Mouse (Mus musculus) liver, embryonic 14.5 days (tissue): Measurements from ENCODE around the gene Pdxk. TPM values are rescaled to one million over a fixed set of nuclear protein-coding genes. Genes with fewer than 3 reads are reported as not detected.

Experiments used
- ATAC-seq: fragments of 200-750 bp; cut with Nextera tagmentation; 2 replicates; pipeline ENCODE4 v1.8.0; 2017; ENCODE audit warnings: moderate number of reproducible peaks, mild to moderate bottlenecking, moderate library complexity; ENCODE audit not compliant: insufficient read depth
- DNase-seq, 3 experiments: peaks; one replicate each; pipeline ENCODE4 v3.0.0-alpha.2; 2012 to 2013; ENCODE audit warnings: low read depth in 3 of 3, low spot score in 3 of 3
- H3K27ac ChIP-seq: fragments of 300-500 bp; sonication (generic); 2 replicates; pipeline ENCODE4 v1.5.1; 2014; ENCODE audit warnings: moderate library complexity, mild to moderate bottlenecking, control low read depth, inconsistent platforms
- H3K27me3 ChIP-seq: fragments of 300-500 bp; sonication (generic); 2 replicates; pipeline ENCODE4 v1.6.1; 2014; ENCODE audit warnings: mild to moderate bottlenecking, low read length, moderate library complexity; ENCODE audit not compliant: control insufficient read depth, insufficient read depth
- H3K36me3 ChIP-seq: fragments of 300-500 bp; sonication (generic); replicated peaks from 2 replicates; pipeline ENCODE4 v1.6.1; 2014; ENCODE audit warnings: low read depth; ENCODE audit not compliant: control insufficient read depth, insufficient read depth
- H3K4me1 ChIP-seq, 2 experiments: fragments of 200-500 bp in 1 of 2; fragments of 300-500 bp in 1 of 2; sonication (generic) in 1 of 2; replicated peaks; 2 replicates each; pipeline ENCODE4 v1.6.1; 2012 to 2014; ENCODE audit warnings: antibody characterized with exemption in 1 of 2, inconsistent platforms in 1 of 2, low read length in 1 of 2; ENCODE audit not compliant: control insufficient read depth in 2 of 2, insufficient read depth in 2 of 2
- H3K4me2 ChIP-seq: fragments of 300-500 bp; sonication (generic); 2 replicates; pipeline ENCODE4 v1.6.1; 2014; ENCODE audit warnings: low read depth, mild to moderate bottlenecking, control low read depth, moderate library complexity
- H3K4me3 ChIP-seq, 2 experiments: fragments of 200-500 bp in 1 of 2; fragments of 300-500 bp in 1 of 2; sonication (generic) in 1 of 2; 2 replicates each; pipeline ENCODE4 v1.5.1; 2012 to 2014; ENCODE audit warnings: low read depth in 2 of 2, low read length in 2 of 2, mild to moderate bottlenecking in 2 of 2, control low read depth in 1 of 2, inconsistent platforms in 1 of 2, moderate library complexity in 1 of 2; ENCODE audit not compliant: insufficient read depth in 1 of 2
- H3K9ac ChIP-seq: fragments of 300-500 bp; sonication (generic); replicated peaks from 2 replicates; pipeline ENCODE4 v1.6.1; 2014; ENCODE audit warnings: mild to moderate bottlenecking, control low read depth, moderate library complexity
- H3K9me3 ChIP-seq: fragments of 300-500 bp; sonication (generic); 2 replicates; pipeline ENCODE4 v1.6.1; 2016; ENCODE audit warnings: low read length, mixed read lengths; ENCODE audit not compliant: control insufficient read depth
- CTCF ChIP-seq: IDR thresholded peaks from 2 replicates; pipeline ENCODE4 v1.5.1; 2016; ENCODE audit warnings: antibody characterized with exemption, low read depth, control low read depth
- EP300 ChIP-seq: IDR thresholded peaks from 2 replicates; pipeline ENCODE4 v1.6.1; 2016; ENCODE audit warnings: antibody characterized with exemption, low read depth
- WGBS: fragments of 180-500 bp; shearing (Covaris S2); extraction: QIAGEN DNeasy Blood & Tissue Kit; methylation state at CpG from one replicate; pipeline ENCODE4 v1.1.7; 2014; ENCODE audit not compliant: insufficient replicate concordance; 5-methylcytosine and 5-hydroxymethylcytosine counted together
- polyA plus RNA-seq, 2 experiments: library from polyadenylated mRNA; depleted of rRNA in 1 of 2; stranded (reverse) in 1 of 2; unstranded in 1 of 2; fragments of >200 nt; fragmentation: Nextera tagmentation in 1 of 2; extraction: Ambion mirVana in 1 of 2; gene quantifications; 2 replicates each; pipeline versions ENCODE4 v1.2.1 to v1.2.3; 2012 to 2014

The Pdxk gene
- polyA plus RNA-seq, 2 experiments: 2.9 to 3.3 TPM

GRCm38 (mm10) chr10:78429180-78429579 lies 35.6 kb downstream of the Pdxk start:
- H3K4me1 ChIP-seq: peaks cover 0 to 8% of the 10 kb centered on the region in 2 experiments; a peak in 2 of 4 replicates
- H3K9ac ChIP-seq: no peak overlapping the region
- H3K36me3 ChIP-seq: no peaks in the 10 kb centered on the region
- no peak overlapping the region for H3K4me2 ChIP-seq
- H3K9me3 ChIP-seq: no peaks in the 10 kb centered on the region
- no peak for DNase-seq
- no peak for TF ChIP-seq CTCF
- 69% methylated on average over 5 of the region's 5 CpGs for WGBS
- no peak overlapping the region for H3K27ac ChIP-seq
- H3K27me3 ChIP-seq: no peaks in the 10 kb centered on the region
- no peak overlapping the region for H3K4me3 ChIP-seq
- ATAC-seq: no peak

- no peak for DNase-seq
- WGBS: 83% methylated on average over 11 of the region's 11 CpGs
- H3K4me1 ChIP-seq: peaks cover 0 to 8% of the 10 kb centered on the region in 2 experiments; a peak in 2 of 4 replicates
- H3K9ac ChIP-seq: no peak overlapping the region
- no peaks in the 10 kb centered on the region for H3K36me3 ChIP-seq
- ATAC-seq: no peak
- H3K4me3 ChIP-seq: no peak overlapping the region
- H3K9me3 ChIP-seq: no peaks in the 10 kb centered on the region
- H3K4me2 ChIP-seq: no peak overlapping the region
- no peak for TF ChIP-seq EP300
- TF ChIP-seq CTCF: no peak
- no peak overlapping the region for H3K27ac ChIP-seq
- H3K27me3 ChIP-seq: no peaks in the 10 kb centered on the region
Observed at GRCm38 (mm10) chr10:78428070-78428469, 36.7 kb downstream of the Pdxk start.

GRCm38 (mm10) chr10:78426117-78426735 lies 38.5 kb downstream of the Pdxk start:
- Histone ChIP-seq H3K9me3 (no peaks in the 10 kb centered on the region), H3K4me3 (peak overlapping the region; percentile 68 to 74), H3K4me1 (peaks cover 0 to 8% of the 10 kb centered on the region in 2 experiments; a peak in 2 of 4 replicates), H3K27me3 (no peaks in the 10 kb centered on the region), H3K36me3 (no peaks in the 10 kb centered on the region), H3K4me2 (peak overlapping the region; percentile 86), H3K9ac (peak overlapping the region; percentile 77), H3K27ac (no peak overlapping the region)
- ATAC-seq: 0 out of 2 replicates have a peak, but pooled peaks have one; percentile 1
- WGBS: 30% methylated on average over 6 of the region's 6 CpGs
- no peak for DNase-seq
- TF ChIP-seq EP300 (no peak), CTCF (no peak)

- peak within 1 kb of the TSS; percentile 77 for H3K9ac ChIP-seq
- peak within 1 kb of the TSS; percentile 68 to 74 for H3K4me3 ChIP-seq
- H3K27me3 ChIP-seq: no peaks in the 10 kb centered on the region
- peak within 1 kb of the TSS; percentile 86 for H3K4me2 ChIP-seq
- H3K9me3 ChIP-seq: no peaks in the 10 kb centered on the region
- H3K27ac ChIP-seq: 0 out of 2 replicates have a peak within 1 kb of the TSS, but pooled peaks have one; percentile 1
- no peaks in the 10 kb centered on the region for H3K36me3 ChIP-seq
- peaks cover 0 to 8% of the 10 kb centered on the region in 2 experiments; a peak in 2 of 4 replicates for H3K4me1 ChIP-seq
- WGBS: 1% methylated on average over 36 of the region's 40 CpGs
- DNase-seq (peak; percentile 61 to 71 (median 64)), ATAC-seq (peak; percentile 88)
- TF ChIP-seq EP300 (no peak), CTCF (no peak)
Observed at GRCm38 (mm10) chr10:78425181-78426041, 39.4 kb downstream of the Pdxk start, which contains the start of gene Cstb. TSS of gene Cstb (plus strand) at chr10:78425669.

GRCm38 (mm10) chr10:78422614-78423013 lies 42.2 kb downstream of the Pdxk start:
- WGBS: 53% methylated on average over 3 of the region's 3 CpGs
- no peak overlapping the region for H3K9ac ChIP-seq

More at GRCm38 (mm10) chr10:78422614-78423013, 42.2 kb downstream of the Pdxk start:
- TF ChIP-seq EP300: no peak
- TF ChIP-seq CTCF: no peak
- ATAC-seq (no peak), DNase-seq (no peak)
- Histone ChIP-seq H3K9me3 (no peaks in the 10 kb centered on the region), H3K27ac (no peak overlapping the region), H3K4me3 (no peak overlapping the region), H3K27me3 (no peaks in the 10 kb centered on the region), H3K4me2 (no peak overlapping the region), H3K36me3 (no peaks in the 10 kb centered on the region), H3K4me1 (peaks cover 0 to 8% of the 10 kb centered on the region in 2 experiments; a peak in 2 of 4 replicates)
